Mouse (Mus musculus): Measurements from ENCODE around the gene Hivep3. TPM values are rescaled to one million over a fixed set of nuclear protein-coding genes. Genes with fewer than 3 reads are reported as not detected.

The Hivep3 gene
- polyA plus RNA-seq, 1 experiment from 2014 or later: 3.7 TPM

DNA sequence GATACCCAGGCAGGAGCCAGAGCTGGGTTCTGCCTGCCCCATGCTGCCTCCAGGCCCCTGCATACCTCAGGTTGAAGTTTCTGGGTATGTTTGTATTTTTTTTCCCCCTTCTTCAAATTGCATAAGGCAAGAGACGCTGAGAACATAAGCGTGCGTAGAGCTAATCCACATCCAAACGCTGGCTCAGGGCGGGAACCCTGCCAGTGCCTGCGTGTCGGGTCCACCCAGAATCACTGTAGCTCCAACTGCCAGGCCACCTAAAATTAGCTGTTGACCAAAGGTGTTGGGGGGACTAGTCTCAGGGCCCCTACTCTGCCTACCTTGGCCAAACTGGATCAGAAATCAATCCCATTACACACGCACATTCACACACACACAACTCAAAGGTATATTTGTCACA is 429.0 kb downstream of the Hivep3 start:
- Histone ChIP-seq H3K9me3 (no peaks in the 10 kb centered on the region), H3K27ac (0 out of 2 replicates have a peak overlapping the region, but pooled peaks have one; percentile 4), H3K4me1 (peaks cover 41% of the 10 kb centered on the region), H3K4me3 (no peak overlapping the region), H3K9ac (no peak overlapping the region), H3K27me3 (no peaks in the 10 kb centered on the region; the same call in 1 of the 2 replicates), H3K36me3 (no peaks in the 10 kb centered on the region), H3K4me2 (peak overlapping the region; percentile 48)
- ATAC-seq (ENCODE audit: insufficient number of reproducible peaks, insufficient read depth, low FRiP score, low TSS enrichment, low read depth): no peak
- 62% methylated on average over 8 of the region's 8 CpGs for WGBS

DNA sequence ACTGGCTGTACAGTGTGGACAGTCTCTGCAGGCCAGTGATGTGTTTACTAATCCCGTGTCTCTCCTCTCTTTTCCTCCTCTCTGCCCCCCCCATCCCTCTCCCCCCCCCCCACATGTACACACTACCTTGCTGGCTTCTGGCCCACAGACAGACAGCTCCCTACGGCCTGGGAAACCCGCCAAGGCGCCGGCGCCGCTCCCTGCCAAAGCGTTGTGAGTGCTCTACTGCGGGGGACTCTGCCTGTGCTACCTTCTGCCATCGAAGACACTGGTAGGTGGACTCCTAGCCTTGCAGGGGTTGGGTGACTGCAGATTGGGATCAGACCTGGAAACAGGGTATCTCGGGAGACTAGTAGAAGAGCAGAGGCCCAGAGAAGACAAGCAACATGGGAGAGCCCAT is 429.7 kb downstream of the Hivep3 start:
- H3K27me3 ChIP-seq: no peaks in the 10 kb centered on the region; the same call in 1 of the 2 replicates
- H3K27ac ChIP-seq: 0 out of 2 replicates have a peak overlapping the region, but pooled peaks have one; percentile 8
- WGBS: 56% methylated on average over 11 of the region's 11 CpGs
- peaks cover 41% of the 10 kb centered on the region for H3K4me1 ChIP-seq
- H3K9ac ChIP-seq: no peak overlapping the region; the same call in 1 of the 2 replicates
- ATAC-seq (ENCODE audit: insufficient number of reproducible peaks, insufficient read depth, low FRiP score, low TSS enrichment, low read depth): no peak
- H3K4me2 ChIP-seq: peak overlapping the region; percentile 48
- H3K36me3 ChIP-seq: no peaks in the 10 kb centered on the region
- H3K4me3 ChIP-seq: no peak overlapping the region
- no peaks in the 10 kb centered on the region for H3K9me3 ChIP-seq

DNA sequence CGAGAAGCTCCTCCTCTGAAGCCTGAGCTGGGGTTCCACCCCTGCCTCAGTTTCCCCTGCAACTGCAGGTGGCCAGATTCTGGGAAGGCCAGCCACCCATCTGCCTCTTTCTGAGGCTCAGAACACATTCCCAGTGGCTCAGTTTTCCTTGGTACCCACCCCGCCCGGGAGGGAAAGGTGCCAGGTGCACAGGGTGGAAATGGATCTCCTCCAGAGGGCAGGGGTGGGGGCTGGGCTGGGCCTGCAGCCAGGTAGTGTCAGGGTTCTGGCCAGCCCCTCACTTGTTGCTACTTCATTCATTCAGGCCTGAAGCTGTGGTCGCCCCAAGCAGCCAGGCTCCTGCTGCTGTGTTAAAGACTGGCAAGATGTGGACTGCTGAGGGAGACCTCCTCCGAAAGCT is 430.7 kb downstream of the Hivep3 start:
- 87% methylated on average over 5 of the region's 5 CpGs for WGBS
- Histone ChIP-seq H3K9me3 (no peaks in the 10 kb centered on the region), H3K27me3 (no peaks in the 10 kb centered on the region; the same call in 1 of the 2 replicates), H3K4me1 (peaks cover 41% of the 10 kb centered on the region), H3K36me3 (no peaks in the 10 kb centered on the region), H3K4me3 (no peak overlapping the region), H3K9ac (no peak overlapping the region), H3K4me2 (no peak overlapping the region), H3K27ac (no peak overlapping the region)
- ATAC-seq (ENCODE audit: insufficient number of reproducible peaks, insufficient read depth, low FRiP score, low TSS enrichment, low read depth): no peak

DNA sequence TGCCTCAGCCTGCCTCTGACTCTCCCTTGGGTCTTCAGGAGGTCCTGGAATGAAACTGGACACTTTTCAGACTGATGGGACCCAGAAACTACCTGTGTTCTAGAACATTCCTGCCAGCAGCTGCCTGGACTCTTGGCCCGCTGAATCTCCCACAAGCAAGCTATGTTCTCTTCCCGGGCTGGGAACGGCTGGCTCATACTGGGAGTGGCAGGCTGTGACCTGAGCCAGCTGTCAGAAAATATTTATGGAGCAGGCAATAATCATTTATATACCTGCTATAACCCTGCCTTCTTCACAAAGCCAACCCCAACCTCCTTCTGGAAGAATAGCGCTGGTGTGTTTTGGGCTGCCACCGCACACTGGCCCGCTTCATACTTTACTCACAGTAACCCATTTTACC is 434.2 kb downstream of the Hivep3 start:
- Histone ChIP-seq H3K4me1 (peaks cover 30% of the 10 kb centered on the region), H3K9me3 (no peaks in the 10 kb centered on the region), H3K9ac (no peak overlapping the region), H3K27me3 (no peaks in the 10 kb centered on the region), H3K27ac (no peak overlapping the region), H3K4me3 (no peak overlapping the region), H3K36me3 (no peaks in the 10 kb centered on the region), H3K4me2 (no peak overlapping the region)
- 86% methylated on average over 6 of the region's 6 CpGs for WGBS
- no peak for ATAC-seq (ENCODE audit: insufficient number of reproducible peaks, insufficient read depth, low FRiP score, low TSS enrichment, low read depth)

DNA sequence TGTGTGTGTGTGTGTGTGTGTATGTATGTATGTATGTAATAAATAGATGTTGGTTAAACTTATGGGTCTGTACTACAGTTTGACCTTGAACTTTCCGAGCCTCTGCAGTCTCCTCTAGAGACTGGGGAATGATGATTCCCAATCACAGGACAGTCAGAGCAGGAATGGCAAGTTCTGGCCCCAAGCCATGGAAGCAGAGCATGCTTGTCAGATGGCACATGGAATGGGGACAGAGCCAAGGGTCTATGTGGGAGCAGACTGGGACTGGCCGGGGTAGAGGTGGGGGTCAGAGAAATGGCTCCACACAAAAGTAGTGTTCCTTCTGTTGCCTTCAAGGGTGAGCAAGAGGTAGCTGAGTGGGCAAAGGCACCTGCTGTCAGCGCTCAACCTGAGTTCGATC is 434.8 kb downstream of the Hivep3 start:
- WGBS: 89% methylated on average over 4 of the region's 4 CpGs
- ATAC-seq (ENCODE audit: insufficient number of reproducible peaks, insufficient read depth, low FRiP score, low TSS enrichment, low read depth): no peak
- no peaks in the 10 kb centered on the region for H3K9me3 ChIP-seq

DNA sequence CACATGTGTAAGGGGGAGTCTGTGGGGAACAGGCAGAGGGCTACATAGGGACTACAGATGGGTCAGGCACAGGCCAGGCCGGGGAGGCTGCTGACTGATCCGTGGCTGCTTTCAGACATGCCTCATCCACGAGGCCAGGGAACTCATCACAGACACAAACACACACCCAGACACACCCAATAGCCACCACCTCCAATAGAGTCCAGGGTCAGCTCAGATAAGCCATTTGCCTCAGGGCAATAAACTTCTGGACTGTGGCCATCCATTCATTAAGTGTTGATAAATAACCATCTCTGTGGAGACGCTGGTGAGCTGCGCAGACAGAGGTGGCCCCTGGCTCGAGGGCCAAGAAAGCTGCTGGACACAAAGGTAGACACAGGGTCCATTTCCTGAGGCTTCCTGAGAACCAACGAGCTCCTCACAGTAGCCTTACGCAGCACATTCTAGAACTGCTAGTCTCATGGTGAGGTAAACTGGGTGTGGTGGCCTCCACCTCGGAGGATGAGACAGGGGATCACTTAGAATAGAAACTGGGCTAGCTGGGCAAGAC is 436.9 kb downstream of the Hivep3 start:
- H3K27me3 ChIP-seq: no peaks in the 10 kb centered on the region
- ATAC-seq (ENCODE audit: insufficient number of reproducible peaks, insufficient read depth, low FRiP score, low TSS enrichment, low read depth): no peak
- 58% methylated on average over 9 of the region's 9 CpGs for WGBS
- no peak overlapping the region for H3K4me2 ChIP-seq
- H3K27ac ChIP-seq: no peak overlapping the region
- H3K36me3 ChIP-seq: no peaks in the 10 kb centered on the region
- peaks cover 13% of the 10 kb centered on the region for H3K4me1 ChIP-seq
- no peak overlapping the region for H3K4me3 ChIP-seq
- no peak overlapping the region for H3K9ac ChIP-seq
- no peaks in the 10 kb centered on the region for H3K9me3 ChIP-seq

More for the DNA sequence above, 434.8 kb downstream of the Hivep3 start:
- no peak overlapping the region for H3K27ac ChIP-seq
- H3K4me3 ChIP-seq: no peak overlapping the region
- no peak overlapping the region for H3K4me2 ChIP-seq
- no peak overlapping the region for H3K9ac ChIP-seq
- peaks cover 25% of the 10 kb centered on the region for H3K4me1 ChIP-seq
- no peaks in the 10 kb centered on the region for H3K36me3 ChIP-seq
- H3K27me3 ChIP-seq: no peaks in the 10 kb centered on the region

DNA sequence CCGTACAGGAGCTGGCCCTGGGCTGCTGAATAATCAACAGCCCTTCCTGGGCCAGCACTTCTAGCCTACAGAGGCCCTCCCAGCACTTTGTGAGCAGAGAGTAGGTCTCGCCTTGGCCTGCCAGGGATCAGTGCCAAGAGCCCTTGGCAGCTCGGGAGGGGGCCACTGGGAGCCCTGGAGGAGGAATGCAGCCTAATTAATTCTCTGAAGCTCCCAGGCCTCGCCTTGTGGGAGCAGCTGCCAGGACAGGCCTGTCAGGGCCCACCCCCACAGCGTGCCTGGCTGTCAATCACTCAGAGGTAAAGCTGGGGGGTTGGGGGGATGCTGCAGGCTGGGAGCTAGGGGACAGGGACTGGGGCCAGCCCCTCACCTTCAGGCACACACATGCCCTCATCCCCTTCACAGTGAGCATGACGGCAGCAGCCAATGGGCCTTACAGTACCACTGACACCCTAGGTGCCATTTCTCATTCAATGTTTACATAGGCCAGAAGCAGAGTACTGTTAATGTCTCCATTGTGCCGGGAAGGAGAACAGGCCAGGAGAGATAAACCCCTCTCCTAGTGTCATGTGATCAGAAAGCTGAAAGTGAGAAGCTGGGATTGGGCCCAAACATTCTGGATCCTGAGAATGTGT is 438.6 kb downstream of the Hivep3 start:
- H3K4me3 ChIP-seq: no peak overlapping the region
- no peak overlapping the region for H3K4me2 ChIP-seq
- H3K27me3 ChIP-seq: no peaks in the 10 kb centered on the region
- H3K9me3 ChIP-seq: no peaks in the 10 kb centered on the region
- H3K27ac ChIP-seq: 0 out of 2 replicates have a peak overlapping the region, but pooled peaks have one; percentile 14
- peaks cover 13% of the 10 kb centered on the region for H3K4me1 ChIP-seq
- no peak; the same call in 1 of the 2 replicates for ATAC-seq (ENCODE audit: insufficient number of reproducible peaks, insufficient read depth, low FRiP score, low TSS enrichment, low read depth)
- no peak overlapping the region for H3K9ac ChIP-seq
- no peaks in the 10 kb centered on the region for H3K36me3 ChIP-seq
- 16% methylated on average over 7 of the region's 7 CpGs for WGBS

DNA sequence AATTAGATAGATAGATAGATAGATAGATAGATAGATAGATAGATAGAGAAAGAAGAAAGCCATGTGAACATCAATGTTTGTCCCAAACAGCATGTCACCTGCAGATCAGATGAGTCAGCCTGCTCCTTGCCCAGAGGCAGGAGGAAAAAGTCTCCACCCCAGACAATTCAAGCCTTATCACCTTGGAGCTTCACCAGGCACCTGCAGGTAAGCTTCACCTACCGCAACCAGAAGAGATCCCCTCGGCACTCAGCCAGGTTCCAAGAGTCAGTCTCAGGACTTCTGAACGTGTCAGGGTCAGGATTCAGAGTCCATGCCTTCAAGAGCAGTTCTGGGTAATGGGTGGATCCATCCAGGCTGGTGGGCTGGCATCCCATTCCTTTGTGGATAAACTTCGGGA is 445.5 kb downstream of the Hivep3 start:
- H3K4me1 ChIP-seq: no peaks in the 10 kb centered on the region
- no peak overlapping the region for H3K27ac ChIP-seq
- no peaks in the 10 kb centered on the region for H3K27me3 ChIP-seq
- H3K4me2 ChIP-seq: no peak overlapping the region
- H3K9me3 ChIP-seq: no peaks in the 10 kb centered on the region
- ATAC-seq (ENCODE audit: insufficient number of reproducible peaks, insufficient read depth, low FRiP score, low TSS enrichment, low read depth): no peak
- H3K9ac ChIP-seq: no peak overlapping the region
- H3K36me3 ChIP-seq: no peaks in the 10 kb centered on the region
- 83% methylated on average over 4 of the region's 4 CpGs for WGBS
- no peak overlapping the region for H3K4me3 ChIP-seq

DNA sequence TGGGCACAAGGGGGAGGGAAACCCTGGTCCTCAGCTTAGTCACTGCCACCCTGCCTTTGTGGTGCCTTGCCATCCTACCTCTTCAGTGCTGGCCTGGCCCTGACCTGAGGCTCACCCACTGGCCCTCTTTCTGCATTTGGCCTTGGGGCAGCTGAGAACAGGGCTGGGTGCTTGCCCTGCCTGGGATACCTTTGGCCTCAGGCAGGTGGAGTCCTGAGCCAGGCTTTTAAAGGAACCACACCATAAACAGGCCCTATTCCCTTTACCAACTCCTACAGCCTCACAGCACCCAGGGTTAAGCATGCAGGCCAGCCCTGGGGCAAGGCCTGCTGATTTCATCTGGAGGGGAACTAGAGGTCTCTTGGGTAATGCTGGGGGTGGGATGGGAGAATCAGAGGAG is 447.0 kb downstream of the Hivep3 start:
- H3K4me2 ChIP-seq: no peak overlapping the region
- no peaks in the 10 kb centered on the region for H3K36me3 ChIP-seq
- no peak overlapping the region for H3K9ac ChIP-seq
- no peaks in the 10 kb centered on the region for H3K27me3 ChIP-seq
- no peak overlapping the region for H3K27ac ChIP-seq
- no peak overlapping the region for H3K4me3 ChIP-seq
- H3K9me3 ChIP-seq: no peaks in the 10 kb centered on the region
- H3K4me1 ChIP-seq: no peaks in the 10 kb centered on the region
- ATAC-seq (ENCODE audit: insufficient number of reproducible peaks, insufficient read depth, low FRiP score, low TSS enrichment, low read depth): no peak

DNA sequence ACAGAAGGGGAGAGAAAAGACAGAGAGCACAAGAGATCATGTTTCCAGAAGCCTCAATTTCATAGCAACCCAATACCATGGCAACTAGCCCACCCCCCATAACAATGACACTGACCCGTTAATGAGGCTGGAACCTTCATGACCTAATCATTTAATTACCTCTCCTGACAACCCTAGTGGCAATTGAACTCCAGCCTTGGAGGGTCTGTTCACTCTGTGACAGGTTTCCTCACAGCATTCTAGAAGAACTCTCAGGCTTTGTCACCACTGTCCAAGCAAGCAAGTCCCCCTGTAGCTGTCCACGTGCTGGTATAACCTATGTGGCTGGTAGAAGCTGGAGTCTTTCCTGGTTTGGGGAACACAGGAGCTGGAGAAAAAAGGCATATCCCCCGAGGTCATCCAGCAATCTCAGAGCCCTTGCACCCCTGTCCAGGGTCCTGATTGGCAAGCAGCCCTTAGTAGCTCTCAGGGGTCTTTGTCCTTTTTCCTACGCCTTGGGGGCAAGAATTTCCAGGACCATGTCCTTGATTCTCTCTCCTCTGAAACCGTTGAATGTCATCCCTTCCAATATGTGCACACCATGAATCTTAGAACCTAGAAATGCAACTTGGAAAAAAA is 450.9 kb downstream of the Hivep3 start:
- 17% methylated on average over 5 of the region's 5 CpGs for WGBS
- ATAC-seq (ENCODE audit: insufficient number of reproducible peaks, insufficient read depth, low FRiP score, low TSS enrichment, low read depth): no peak
- no peak overlapping the region for H3K27ac ChIP-seq
- H3K9ac ChIP-seq: no peak overlapping the region
- H3K4me3 ChIP-seq: no peak overlapping the region
- H3K4me1 ChIP-seq: no peaks in the 10 kb centered on the region
- no peaks in the 10 kb centered on the region for H3K9me3 ChIP-seq
- H3K36me3 ChIP-seq: no peaks in the 10 kb centered on the region
- no peak overlapping the region for H3K4me2 ChIP-seq
- H3K27me3 ChIP-seq: no peaks in the 10 kb centered on the region

DNA sequence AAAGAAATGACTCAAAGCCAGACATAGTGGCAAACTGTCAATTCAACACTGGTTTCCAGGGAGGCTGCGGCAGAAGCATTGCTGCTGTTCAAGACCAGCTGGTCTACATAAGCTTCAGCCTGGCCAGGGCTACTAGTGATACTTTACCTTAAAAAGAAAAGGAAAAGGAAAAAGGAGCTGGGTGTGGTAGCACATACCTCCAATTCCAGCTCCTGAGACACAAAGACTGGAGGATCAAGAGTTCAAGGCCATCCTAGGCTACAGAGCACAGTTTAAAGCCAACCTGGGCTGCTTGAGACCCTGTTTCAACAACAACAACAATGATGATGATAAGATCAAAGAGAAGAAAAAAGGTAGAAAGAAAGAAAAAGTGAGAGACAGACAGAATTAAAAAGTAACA is 452.9 kb downstream of the Hivep3 start:
- no peaks in the 10 kb centered on the region for H3K36me3 ChIP-seq
- H3K4me2 ChIP-seq: no peak overlapping the region
- 94% methylated on average over 1 of the region's 1 CpGs for WGBS
- no peaks in the 10 kb centered on the region for H3K27me3 ChIP-seq
- H3K4me1 ChIP-seq: no peaks in the 10 kb centered on the region
- ATAC-seq (ENCODE audit: insufficient number of reproducible peaks, insufficient read depth, low FRiP score, low TSS enrichment, low read depth): no peak
- H3K9ac ChIP-seq: no peak overlapping the region
- H3K9me3 ChIP-seq: no peaks in the 10 kb centered on the region
- H3K4me3 ChIP-seq: no peak overlapping the region
- no peak overlapping the region for H3K27ac ChIP-seq

DNA sequence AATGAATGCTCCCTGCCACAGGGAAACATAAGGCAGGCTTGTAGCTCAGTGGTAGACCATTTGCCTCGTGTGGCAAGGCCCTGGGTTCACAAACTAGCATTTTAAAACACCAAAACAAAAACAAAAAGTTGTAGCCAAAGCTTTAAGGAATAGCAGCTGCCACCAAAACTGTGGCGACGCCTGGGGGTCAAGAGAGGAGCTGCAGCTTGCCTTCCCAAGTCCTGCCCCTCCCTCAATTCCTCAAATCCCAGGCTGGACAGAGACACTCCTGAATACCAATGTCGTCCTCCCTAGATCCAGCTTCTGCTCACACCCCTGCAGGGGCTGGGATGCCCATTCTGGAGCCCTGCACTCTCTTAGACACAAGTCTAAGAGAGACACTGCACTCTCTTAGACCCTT is 453.4 kb downstream of the Hivep3 start:
- ATAC-seq (ENCODE audit: insufficient number of reproducible peaks, insufficient read depth, low FRiP score, low TSS enrichment, low read depth): no peak
- H3K9ac ChIP-seq: no peak overlapping the region
- no peaks in the 10 kb centered on the region for H3K36me3 ChIP-seq
- 2% methylated on average over 4 of the region's 4 CpGs for WGBS
- H3K4me2 ChIP-seq: no peak overlapping the region
- H3K27me3 ChIP-seq: no peaks in the 10 kb centered on the region
- no peak overlapping the region for H3K4me3 ChIP-seq
- no peak overlapping the region for H3K27ac ChIP-seq
- H3K4me1 ChIP-seq: no peaks in the 10 kb centered on the region
- H3K9me3 ChIP-seq: no peaks in the 10 kb centered on the region
